Mouse (Mus musculus) lung, postnatal 0 days (tissue): ENCODE data around the gene Olfr1504. TPM values are rescaled to one million over a fixed set of nuclear protein-coding genes. Genes with fewer than 3 reads are reported as not detected.
"Not testable (repeated sequence)": the region's sequence is repeated elsewhere in the genome, so short reads cannot be mapped to it uniquely, and the experiment has no call there.

ENCODE experiments used
- ATAC-seq: fragments of 200-750 bp; cut with Nextera tagmentation; 2 replicates; pipeline ENCODE4 v1.8.0; 2017; ENCODE audit warnings: moderate library complexity
- DNase-seq: peaks from one replicate; pipeline ENCODE4 v3.0.0-alpha.2; 2016; ENCODE audit warnings: low spot score
- H3K27ac ChIP-seq: fragments of 300-500 bp; sonication (generic); 2 replicates; pipeline ENCODE4 v1.5.1; 2014; ENCODE audit warnings: antibody characterized with exemption, mild to moderate bottlenecking, low read length, mixed read lengths
- H3K27me3 ChIP-seq: fragments of 300-500 bp; sonication (generic); replicated peaks from 2 replicates; pipeline ENCODE4 v1.6.1; 2014; ENCODE audit warnings: low read length, mixed read lengths; ENCODE audit not compliant: insufficient read depth
- H3K36me3 ChIP-seq: fragments of 300-500 bp; sonication (generic); 2 replicates; pipeline ENCODE4 v1.6.1; 2014; ENCODE audit warnings: low read length, mixed read lengths; ENCODE audit not compliant: insufficient read depth
- H3K4me1 ChIP-seq: fragments of 300-500 bp; sonication (generic); 2 replicates; pipeline ENCODE4 v1.6.1; 2014; ENCODE audit warnings: antibody characterized with exemption, low read depth, low read length, mixed read lengths; ENCODE audit not compliant: insufficient read depth
- H3K4me2 ChIP-seq: fragments of 300-500 bp; sonication (generic); replicated peaks from 2 replicates; pipeline ENCODE4 v1.6.1; 2014; ENCODE audit warnings: low read depth, mild to moderate bottlenecking, low read length, moderate library complexity, mixed read lengths
- H3K4me3 ChIP-seq: fragments of 300-500 bp; sonication (generic); 2 replicates; pipeline ENCODE4 v1.5.1; 2014; ENCODE audit warnings: low read depth, low read length
- H3K9ac ChIP-seq: fragments of 300-500 bp; sonication (generic); replicated peaks from 2 replicates; pipeline ENCODE4 v1.6.1; 2014; ENCODE audit warnings: low read depth, mild to moderate bottlenecking
- H3K9me3 ChIP-seq: fragments of 300-500 bp; sonication (generic); 2 replicates; pipeline ENCODE4 v1.6.1; 2016; ENCODE audit warnings: low read length, mixed read lengths
- CTCF ChIP-seq: IDR thresholded peaks from 2 replicates; pipeline ENCODE4 v1.5.1; 2016; ENCODE audit warnings: antibody characterized with exemption, mild to moderate bottlenecking
- EP300 ChIP-seq: IDR thresholded peaks from 2 replicates; pipeline ENCODE4 v1.6.1; 2016; ENCODE audit warnings: antibody characterized with exemption, mild to moderate bottlenecking, control low read depth
- whole genome bisulfite sequencing: fragments of 180-500 bp; shearing (Covaris S2); extraction: QIAGEN DNeasy Blood & Tissue Kit; methylation state at CpG from one replicate; pipeline ENCODE4 v1.1.7; 2014; 5-methylcytosine and 5-hydroxymethylcytosine counted together
- polyA plus RNA-seq: library from polyadenylated mRNA; unstranded; fragments of >200 nt; fragmentation: Nextera tagmentation; extraction: Ambion mirVana; gene quantifications from 2 replicates; pipeline ENCODE4 v1.2.1, GENCODE M21; 2015

Olfr1504 gene
- not detected in 2 replicates for polyA plus RNA-seq

DNA sequence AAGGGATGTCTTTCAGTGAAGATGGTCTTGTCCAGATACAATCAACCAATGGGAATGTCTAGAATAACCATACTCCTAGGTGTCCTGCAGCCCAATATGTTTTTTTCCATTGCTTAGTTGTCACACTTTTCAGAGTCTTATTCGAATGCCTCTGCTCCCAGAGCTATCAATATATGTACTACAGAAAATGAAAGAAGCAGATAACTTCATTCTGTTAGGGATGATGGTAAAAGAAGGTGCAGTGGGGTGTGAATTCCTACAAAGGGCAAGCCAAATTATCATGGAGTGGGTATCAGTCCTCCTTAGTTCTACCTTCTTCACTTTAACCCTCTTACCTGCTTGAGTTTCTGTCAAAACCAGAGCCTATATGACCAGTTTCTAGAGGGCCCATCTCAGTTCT, at the start of gene Olfr1504:
Olfr1504 (minus strand) TSS at position 101 of the 400 bp plus-strand sequence.
- no peak within 1 kb of the TSS for H3K4me3 ChIP-seq
- DNase-seq: no peak
- TF ChIP-seq EP300 (no peak), CTCF (no peak)
- no peak for ATAC-seq
- WGBS: 36% methylated on average over 1 of the region's 1 CpGs
- H3K27me3 ChIP-seq: no peaks in the 10 kb centered on the region
- H3K36me3 ChIP-seq: no peaks in the 10 kb centered on the region
- H3K4me1 ChIP-seq: no peaks in the 10 kb centered on the region
- H3K27ac ChIP-seq: no peak within 1 kb of the TSS
- H3K9me3 ChIP-seq: no peaks in the 10 kb centered on the region
- no peak within 1 kb of the TSS for H3K9ac ChIP-seq
- H3K4me2 ChIP-seq: no peak within 1 kb of the TSS

DNA sequence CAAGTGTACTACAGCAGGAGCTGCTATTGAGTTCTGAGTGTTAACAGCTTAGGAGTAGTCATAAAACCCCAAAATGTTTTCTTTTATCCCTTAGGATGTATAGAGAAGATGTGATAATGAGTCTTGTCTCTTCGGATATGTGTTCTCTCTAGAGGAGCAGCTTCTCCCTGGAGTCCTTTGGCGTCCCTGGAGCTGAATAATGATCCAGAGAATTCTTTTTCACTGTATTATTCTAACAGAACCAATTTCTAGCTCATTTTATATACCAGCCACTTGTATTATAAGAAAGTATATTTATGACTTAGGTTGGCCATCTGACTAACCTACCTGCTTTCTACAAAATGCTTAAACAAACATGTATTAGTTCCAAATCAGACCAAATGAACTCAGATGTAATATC, 15.5 kb upstream of the Olfr1504 start, which contains the start of gene Olfr1505:
Olfr1505 (plus strand) TSS at position 301 of the 400 bp plus-strand sequence.
- TF ChIP-seq CTCF: no peak
- no peak for TF ChIP-seq EP300
- H3K27ac ChIP-seq: no peak within 1 kb of the TSS
- 70% methylated on average over 2 of the region's 2 CpGs for WGBS
- no peaks in the 10 kb centered on the region for H3K36me3 ChIP-seq
- no peak within 1 kb of the TSS for H3K9ac ChIP-seq
- no peaks in the 10 kb centered on the region for H3K4me1 ChIP-seq
- H3K27me3 ChIP-seq: no peaks in the 10 kb centered on the region
- no peak within 1 kb of the TSS for H3K4me2 ChIP-seq
- no peaks in the 10 kb centered on the region for H3K9me3 ChIP-seq
- H3K4me3 ChIP-seq: no peak within 1 kb of the TSS
- DNase-seq (no peak), ATAC-seq (no peak)

DNA sequence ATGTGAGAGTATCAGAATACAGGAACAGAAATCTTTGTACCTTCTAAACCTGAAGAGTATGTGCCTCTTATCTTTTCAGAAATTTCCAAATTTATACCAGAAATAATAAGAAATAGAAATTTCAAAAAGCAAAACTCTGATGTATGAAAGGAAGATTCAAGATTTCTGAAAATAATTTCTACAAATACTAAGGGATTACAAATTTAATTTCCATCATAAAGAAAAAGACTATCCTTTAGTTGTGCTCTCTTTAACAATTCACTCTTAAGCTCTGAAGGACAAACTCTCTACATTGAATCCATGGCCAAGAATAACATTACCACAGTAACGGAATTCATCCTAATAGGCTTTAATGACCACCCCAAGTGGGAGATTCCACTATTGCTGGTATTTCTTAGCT, 36.2 kb downstream of the Olfr1504 start, which contains the start of gene Olfr1502:
Olfr1502 (plus strand) TSS at position 301 of the 400 bp plus-strand sequence.
- H3K27me3 ChIP-seq: no peaks in the 10 kb centered on the region
- no peaks in the 10 kb centered on the region for H3K4me1 ChIP-seq
- no peak within 1 kb of the TSS for H3K4me2 ChIP-seq
- no peak within 1 kb of the TSS for H3K9ac ChIP-seq
- H3K36me3 ChIP-seq: no peaks in the 10 kb centered on the region
- WGBS: 85% methylated on average over 1 of the region's 1 CpGs
- H3K9me3 ChIP-seq: no peaks in the 10 kb centered on the region
- ATAC-seq (no peak), DNase-seq (no peak)
- H3K27ac ChIP-seq: no peak within 1 kb of the TSS
- no peak for TF ChIP-seq EP300
- TF ChIP-seq CTCF: no peak
- no peak within 1 kb of the TSS for H3K4me3 ChIP-seq

DNA sequence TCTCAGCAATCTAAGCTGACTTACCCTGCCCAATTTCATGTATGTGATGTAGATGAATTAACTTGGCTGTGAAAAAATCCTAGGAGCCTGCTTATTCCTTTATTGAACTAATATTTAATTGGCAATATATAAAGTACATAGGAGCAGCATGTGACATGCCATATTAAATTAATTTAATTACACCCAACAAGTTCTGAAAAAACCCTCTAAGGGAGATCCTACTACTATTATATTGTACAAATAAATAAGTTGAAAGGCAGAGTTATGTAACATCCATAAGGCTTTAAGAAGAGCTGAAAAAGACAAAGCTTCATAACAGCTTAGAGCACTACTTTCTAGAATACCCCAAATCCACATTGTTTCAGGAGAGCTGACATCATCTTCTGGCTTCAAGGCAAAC, 47.1 kb downstream of the Olfr1504 start, which contains the start of gene Olfr1501:
Olfr1501 (minus strand) TSS at position 101 of the 400 bp plus-strand sequence.
- H3K4me3 ChIP-seq, H3K36me3 ChIP-seq, H3K27me3 ChIP-seq, H3K9ac ChIP-seq, ATAC-seq, DNase-seq, H3K4me1 ChIP-seq, H3K27ac ChIP-seq, H3K4me2 ChIP-seq, H3K9me3 ChIP-seq: not testable (repeated sequence)

Other genes with a start within 250 kb of the Olfr1504 start
- not detected in 2 replicates for gene Olfr1490, start 246.8 kb downstream of the Olfr1504 start, polyA plus RNA-seq
- not detected in 2 replicates for gene Olfr1491, start 200.7 kb downstream of the Olfr1504 start, polyA plus RNA-seq
- not detected in 2 replicates for gene Olfr1493-ps1, start 174.7 kb downstream of the Olfr1504 start, polyA plus RNA-seq
- gene Olfr1494, start 158.2 kb downstream of the Olfr1504 start, polyA plus RNA-seq: not detected in 2 replicates
- gene Olfr1495, start 133.3 kb downstream of the Olfr1504 start, polyA plus RNA-seq: not detected in 2 replicates
- gene Olfr1496, start 120.0 kb downstream of the Olfr1504 start, polyA plus RNA-seq: not detected in 2 replicates
- gene Olfr1497, start 99.7 kb downstream of the Olfr1504 start, polyA plus RNA-seq: not detected in 2 replicates
- not detected in 2 replicates for gene Olfr1499, start 78.5 kb downstream of the Olfr1504 start, polyA plus RNA-seq
- not detected in 2 replicates for gene Olfr1500, start 67.4 kb downstream of the Olfr1504 start, polyA plus RNA-seq
- gene Olfr1501, start 47.2 kb downstream of the Olfr1504 start, polyA plus RNA-seq: not detected in 2 replicates
- gene Olfr1502, start 36.1 kb downstream of the Olfr1504 start, polyA plus RNA-seq: not detected in 2 replicates
- gene Olfr1505, start 15.6 kb upstream of the Olfr1504 start, polyA plus RNA-seq: not detected in 2 replicates